Mouse (Mus musculus) small intestine, adult 2 months (tissue): ENCODE measurements around the gene Snx27. TPM values are rescaled to one million over a fixed set of nuclear protein-coding genes. Genes with fewer than 3 reads are reported as not detected.

ENCODE experiments used
- H3K27ac ChIP-seq: fragments of 200-500 bp; 2 replicates; pipeline ENCODE4 v1.5.1; 2012; ENCODE audit warnings: low read depth, low read length, control low read depth, inconsistent platforms; ENCODE audit not compliant: insufficient read depth
- H3K27me3 ChIP-seq: fragments of 200-500 bp; 2 replicates; pipeline ENCODE4 v1.6.1; 2012; ENCODE audit warnings: mild to moderate bottlenecking, moderate library complexity, low read length, inconsistent platforms; ENCODE audit not compliant: control insufficient read depth, insufficient read depth
- H3K36me3 ChIP-seq: fragments of 200-500 bp; 2 replicates; pipeline ENCODE4 v1.6.1; 2012; ENCODE audit warnings: mild to moderate bottlenecking, low read length, control low read depth, inconsistent platforms; ENCODE audit not compliant: control insufficient read depth, insufficient read depth
- H3K4me1 ChIP-seq: fragments of 200-500 bp; 2 replicates; pipeline ENCODE4 v1.6.1; 2012; ENCODE audit warnings: low read length, inconsistent platforms, mixed read lengths; ENCODE audit not compliant: control insufficient read depth, insufficient read depth, insufficient read length
- H3K4me3 ChIP-seq: fragments of 200-500 bp; 2 replicates; pipeline ENCODE4 v1.5.1; 2012; ENCODE audit warnings: low read depth, mild to moderate bottlenecking, control low read depth, inconsistent platforms, low read length, moderate library complexity
- CTCF ChIP-seq: fragments of 200-500 bp; IDR thresholded peaks from 2 replicates; pipeline ENCODE4 v1.5.1; 2012; ENCODE audit warnings: low read depth, mild to moderate bottlenecking, control low read depth, inconsistent platforms, low read length, moderate library complexity, mixed read lengths; ENCODE audit not compliant: insufficient replicate concordance, insufficient read length; ENCODE audit errors: extremely low read depth
- POLR2A ChIP-seq: fragments of 200-500 bp; IDR thresholded peaks from 2 replicates; pipeline ENCODE4 v1.6.1; 2012; ENCODE audit warnings: low read depth, mild to moderate bottlenecking, control low read depth, inconsistent platforms, low read length, moderate library complexity
- WGBS: fragments of 180-500 bp; shearing (Covaris S2); methylation state at CpG from one replicate; pipeline ENCODE4 v1.1.7; 2018; 5-methylcytosine and 5-hydroxymethylcytosine counted together
- polyA plus RNA-seq: library from polyadenylated mRNA; depleted of rRNA; stranded (reverse); fragments of >200 nt; gene quantifications from 2 replicates; pipeline ENCODE4 v1.2.3, GENCODE M21; 2012

The Snx27 gene
- polyA plus RNA-seq, 1 experiment, result 3.4 TPM

GRCm38 (mm10) chr3:94574506-94574905 is 8.0 kb downstream of the Snx27 start:
- H3K4me3 ChIP-seq, result no peak overlapping the region
- 33% methylated on average over 6 of the region's 6 CpGs for WGBS

GRCm38 (mm10) chr3:94567242-94567641 is 15.3 kb downstream of the Snx27 start:
- Histone ChIP-seq H3K4me3 (no peak overlapping the region), H3K27me3 (no peaks in the 10 kb centered on the region), H3K27ac (no peak overlapping the region), H3K36me3 (no peaks in the 10 kb centered on the region), H3K4me1 (0 out of 2 replicates have a peak, but pooled peaks cover 2% of the 10 kb centered on the region)
- 69% methylated on average over 2 of the region's 2 CpGs for WGBS
- TF ChIP-seq CTCF, result no peak
- no peak for TF ChIP-seq POLR2A

More at GRCm38 (mm10) chr3:94574506-94574905, 8.0 kb downstream of the Snx27 start:
- Histone ChIP-seq H3K36me3 (no peaks in the 10 kb centered on the region), H3K27me3 (no peaks in the 10 kb centered on the region), H3K27ac (peak overlapping the region; percentile 72), H3K4me1 (peaks cover 7% of the 10 kb centered on the region; the same call in 1 of the 2 replicates)
- TF ChIP-seq POLR2A (no peak), CTCF (no peak)

- Histone ChIP-seq H3K27ac (no peak overlapping the region), H3K27me3 (no peaks in the 10 kb centered on the region), H3K4me3 (no peak overlapping the region), H3K36me3 (peaks cover 5% of the 10 kb centered on the region; the same call in 1 of the 2 replicates), H3K4me1 (0 out of 2 replicates have a peak, but pooled peaks cover 2% of the 10 kb centered on the region)
- WGBS, result 68% methylated on average over 2 of the region's 2 CpGs
- TF ChIP-seq CTCF, result no peak
- no peak for TF ChIP-seq POLR2A
Measured at GRCm38 (mm10) chr3:94565557-94565956, 17.0 kb downstream of the Snx27 start.

- Histone ChIP-seq H3K27ac (no peak overlapping the region), H3K27me3 (no peaks in the 10 kb centered on the region), H3K4me1 (0 out of 2 replicates have a peak, but pooled peaks cover 2% of the 10 kb centered on the region), H3K36me3 (peaks cover 5% of the 10 kb centered on the region; the same call in 1 of the 2 replicates), H3K4me3 (no peak overlapping the region)
- TF ChIP-seq POLR2A (no peak), CTCF (no peak)
- 70% methylated on average over 3 of the region's 3 CpGs for WGBS
Measured at GRCm38 (mm10) chr3:94565127-94565526, 17.4 kb downstream of the Snx27 start.

- Histone ChIP-seq H3K4me1 (0 out of 2 replicates have a peak, but pooled peaks cover 2% of the 10 kb centered on the region), H3K27ac (no peak overlapping the region), H3K27me3 (no peaks in the 10 kb centered on the region), H3K4me3 (no peak overlapping the region), H3K36me3 (peaks cover 10% of the 10 kb centered on the region; the same call in 1 of the 2 replicates)
- 68% methylated on average over 4 of the region's 4 CpGs for WGBS
- no peak for TF ChIP-seq POLR2A
- TF ChIP-seq CTCF, result no peak
Measured at GRCm38 (mm10) chr3:94564356-94565010, 18.0 kb downstream of the Snx27 start.

GRCm38 (mm10) chr3:94563163-94563562 is 19.4 kb downstream of the Snx27 start:
- 0 out of 2 replicates have a peak, but pooled peaks cover 2% of the 10 kb centered on the region for H3K4me1 ChIP-seq
- H3K27ac ChIP-seq, result no peak overlapping the region
- TF ChIP-seq CTCF, result no peak
- no peak for TF ChIP-seq POLR2A
- no peak overlapping the region for H3K4me3 ChIP-seq
- peaks cover 15% of the 10 kb centered on the region for H3K36me3 ChIP-seq
- no peaks in the 10 kb centered on the region for H3K27me3 ChIP-seq
- WGBS, result 93% methylated on average over 3 of the region's 3 CpGs

GRCm38 (mm10) chr3:94559931-94560429 is 22.5 kb downstream of the Snx27 start:
- H3K27ac ChIP-seq, result no peak overlapping the region
- WGBS, result 65% methylated on average over 5 of the region's 5 CpGs
- H3K4me3 ChIP-seq, result no peak overlapping the region
- no peak for TF ChIP-seq POLR2A
- no peak for TF ChIP-seq CTCF
- no peaks in the 10 kb centered on the region for H3K27me3 ChIP-seq
- H3K4me1 ChIP-seq, result no peaks in the 10 kb centered on the region
- H3K36me3 ChIP-seq, result peaks cover 15% of the 10 kb centered on the region

- no peak for TF ChIP-seq POLR2A
- TF ChIP-seq CTCF, result no peak
- H3K27me3 ChIP-seq, result no peaks in the 10 kb centered on the region
- no peak overlapping the region for H3K27ac ChIP-seq
- H3K36me3 ChIP-seq, result peaks cover 2% of the 10 kb centered on the region; the same call in 1 of the 2 replicates
- no peak overlapping the region for H3K4me3 ChIP-seq
- WGBS, result 94% methylated on average over 2 of the region's 2 CpGs
- no peaks in the 10 kb centered on the region for H3K4me1 ChIP-seq
Measured at GRCm38 (mm10) chr3:94549041-94549440, 33.5 kb downstream of the Snx27 start.
